In the genomic region with DNA sequence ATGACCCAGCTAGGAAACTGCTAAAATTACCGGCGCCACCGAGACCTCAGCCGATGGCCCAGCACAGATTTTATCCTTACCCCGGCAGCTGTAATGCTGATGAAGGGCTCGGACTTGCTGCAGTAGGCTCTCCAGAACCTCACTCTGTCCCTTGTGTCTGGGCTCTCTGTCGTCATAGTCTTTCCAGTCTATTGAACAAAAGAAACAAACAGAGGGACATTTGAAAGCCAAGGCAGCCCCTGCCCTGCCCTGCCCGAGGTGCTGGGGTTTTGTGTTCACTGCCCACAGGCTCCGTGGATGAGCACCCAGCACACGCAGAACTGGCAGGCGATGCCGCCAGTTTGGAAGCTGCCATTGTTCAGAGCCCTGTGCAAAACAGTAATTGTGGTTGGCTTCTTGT, we compare ENCODE assay signal across 29 mouse cellular contexts.
A peak's percentile ranks its signal among the peaks of the same experiment; 100 is the strongest.
DNase-seq lines count a peak whose midpoint lies in the region; ATAC-seq lines count a peak whose summit lies in the region.
"Had no signal": no experiment of that assay in that cellular context is flagged by ENCODE, and none has a peak within 500 bp of the region (broad histone marks: within the 10 kb centered on the region; RNA-seq: fewer than 3 reads in every experiment).

No protein-coding gene starts in this region.

- H3K27ac ChIP-seq in kidney, embryonic 15.5 days: no peak overlapping the region
- no peak overlapping the region for H3K27ac ChIP-seq in midbrain, embryonic 14.5 days (replicated peaks; ENCODE audit: low read depth, low read length)
- no peak overlapping the region for H3K27ac ChIP-seq in midbrain, embryonic 10.5 days (replicated peaks)
- 0 out of 2 replicates have a peak overlapping the region, but pooled peaks have one; percentile 32 for H3K27ac ChIP-seq in embryonic facial prominence, embryonic 12.5 days
- H3K27ac ChIP-seq: forebrain, embryonic 13.5 days; gastrocnemius, adult 2 months; heart, embryonic 13.5 days; liver, embryonic 14.5 days; neural tube, embryonic 13.5 days; stomach, embryonic 15.5 days had no signal

- 33% methylated on average over 12 of the region's 12 CpGs for WGBS in kidney, embryonic 15.5 days
- WGBS in midbrain, embryonic 14.5 days: 66% methylated on average over 12 of the region's 12 CpGs
- WGBS in midbrain, embryonic 10.5 days: 66% methylated on average over 12 of the region's 12 CpGs
- 41% methylated on average over 12 of the region's 12 CpGs for WGBS in embryonic facial prominence, embryonic 12.5 days

- H3K4me3 ChIP-seq in kidney, embryonic 15.5 days (replicated peaks): no peak overlapping the region
- no peak overlapping the region for H3K4me3 ChIP-seq in midbrain, embryonic 14.5 days (replicated peaks; ENCODE audit: low read depth, low read length)
- H3K4me3 ChIP-seq in midbrain, embryonic 10.5 days: no peak overlapping the region
- no peak overlapping the region for H3K4me3 ChIP-seq in embryonic facial prominence, embryonic 12.5 days
- H3K4me3 ChIP-seq: forebrain, embryonic 13.5 days; gastrocnemius, adult 2 months; heart, embryonic 13.5 days; neural tube, embryonic 13.5 days; stomach, embryonic 15.5 days had no signal

- no peak overlapping the region for H3K9ac ChIP-seq in kidney, embryonic 15.5 days
- no peak overlapping the region for H3K9ac ChIP-seq in midbrain, embryonic 14.5 days (replicated peaks; ENCODE audit: low read length)
- H3K9ac ChIP-seq in embryonic facial prominence, embryonic 12.5 days: no peak overlapping the region
- H3K9ac ChIP-seq: forebrain, embryonic 13.5 days; heart, embryonic 13.5 days; liver, embryonic 14.5 days; lung, embryonic 14.5 days; neural tube, embryonic 13.5 days; stomach, embryonic 15.5 days had no signal

- H3K4me2 ChIP-seq in kidney, embryonic 15.5 days: peak overlapping the region; percentile 25; the same call in 1 of the 2 replicates
- no peak overlapping the region for H3K4me2 ChIP-seq in midbrain, embryonic 14.5 days (ENCODE audit: low read length)
- H3K4me2 ChIP-seq in embryonic facial prominence, embryonic 12.5 days (replicated peaks): no peak overlapping the region
- H3K4me2 ChIP-seq: forebrain, embryonic 13.5 days; heart, embryonic 13.5 days; lung, embryonic 14.5 days; midbrain, embryonic 11.5 days; neural tube, embryonic 13.5 days; stomach, embryonic 15.5 days had no signal

- H3K27me3 ChIP-seq in kidney, embryonic 15.5 days: no peaks in the 10 kb centered on the region
- H3K27me3 ChIP-seq in midbrain, embryonic 14.5 days (ENCODE audit: control insufficient read depth, insufficient read depth, low read length): no peaks in the 10 kb centered on the region
- H3K27me3 ChIP-seq in midbrain, embryonic 10.5 days (ENCODE audit: low read depth, poor library complexity, severe bottlenecking): no peaks in the 10 kb centered on the region
- H3K27me3 ChIP-seq in embryonic facial prominence, embryonic 12.5 days: no peaks in the 10 kb centered on the region
- H3K27me3 ChIP-seq: forebrain, embryonic 13.5 days; heart, embryonic 13.5 days; neural tube, embryonic 13.5 days; stomach, embryonic 15.5 days had no signal

- H3K4me1 ChIP-seq in kidney, embryonic 15.5 days: peaks cover 25% of the 10 kb centered on the region
- H3K4me1 ChIP-seq in midbrain, embryonic 14.5 days (ENCODE audit: control insufficient read depth, insufficient read depth, low read length): no peaks in the 10 kb centered on the region; the same call in 1 of the 2 replicates
- peaks cover 9% of the 10 kb centered on the region for H3K4me1 ChIP-seq in midbrain, embryonic 10.5 days
- peaks cover 23% of the 10 kb centered on the region for H3K4me1 ChIP-seq in embryonic facial prominence, embryonic 12.5 days
- H3K4me1 ChIP-seq: stomach, embryonic 15.5 days had no signal

- no peaks in the 10 kb centered on the region for H3K36me3 ChIP-seq in kidney, embryonic 15.5 days
- H3K36me3 ChIP-seq in midbrain, embryonic 14.5 days (ENCODE audit: control insufficient read depth, insufficient read depth, low read length): no peaks in the 10 kb centered on the region
- H3K36me3 ChIP-seq in midbrain, embryonic 10.5 days: no peaks in the 10 kb centered on the region
- no peaks in the 10 kb centered on the region for H3K36me3 ChIP-seq in embryonic facial prominence, embryonic 12.5 days
- H3K36me3 ChIP-seq: heart, embryonic 13.5 days; neural tube, embryonic 13.5 days; stomach, embryonic 15.5 days had no signal

- H3K9me3 ChIP-seq in kidney, embryonic 15.5 days (replicated peaks): no peaks in the 10 kb centered on the region
- H3K9me3 ChIP-seq in midbrain, embryonic 14.5 days (ENCODE audit: control insufficient read depth, low read length): no peaks in the 10 kb centered on the region
- no peaks in the 10 kb centered on the region for H3K9me3 ChIP-seq in midbrain, embryonic 10.5 days (replicated peaks)
- no peaks in the 10 kb centered on the region for H3K9me3 ChIP-seq in embryonic facial prominence, embryonic 12.5 days
- H3K9me3 ChIP-seq: forebrain, embryonic 13.5 days; heart, embryonic 13.5 days; neural tube, embryonic 13.5 days; stomach, embryonic 15.5 days had no signal

- DNase-seq in kidney, postnatal 14 days: no peak
- DNase-seq in midbrain, embryonic 14.5 days: peak; percentile 5
- DNase-seq in midbrain, embryonic 10.5 days (ENCODE audit: low spot score): no peak
- no peak for DNase-seq in right cerebral cortex, postnatal 10 days (ENCODE audit: low spot score in 2 of 2)
- DNase-seq: adrenal gland, adult 2 months; adrenal gland, postnatal 36 days; B cell, adult 2 months; cerebellum, adult 2 months; cerebellum, postnatal 25 days; gastrocnemius, adult 2 months; gastrocnemius, postnatal 36 days; heart, postnatal 10 days; kidney, adult 18-20 months; layer of hippocampus, postnatal 36 days; left cerebral cortex, postnatal 4 days; liver; lung, embryonic 14.5 days; right cerebral cortex, postnatal 25 days had no signal

- ATAC-seq in kidney, embryonic 15.5 days (replicated peaks; ENCODE audit: low FRiP score): peak; percentile 43; the same call in 1 of the 2 replicates
- no peak for ATAC-seq in midbrain, embryonic 14.5 days (ENCODE audit: low FRiP score, low TSS enrichment)
- ATAC-seq in embryonic facial prominence, embryonic 12.5 days (ENCODE audit: insufficient number of reproducible peaks, insufficient read depth, low FRiP score, low TSS enrichment): no peak
- no peak for ATAC-seq in monocyte, adult 5-6 weeks (replicated peaks; ENCODE audit: insufficient number of reproducible peaks, low FRiP score, low TSS enrichment, poor library complexity, severe bottlenecking)
- ATAC-seq: activated CD4-positive, CD25-positive, alpha-beta regulatory T cell, adult 4 months; forebrain, embryonic 13.5 days; hindbrain, embryonic 16.5 days had no signal
